Mouse (Mus musculus) brain, adult 2 months (tissue): ENCODE measurements at regions not wholly inside any gene's neighbourhood (a gene's known extent, or its start where the extent isn't known, plus 50 kb on each side); places are given as distances from the start of the nearest gene placed in this dataset.

Source experiments
- DNase-seq: peaks from one replicate; pipeline ENCODE4 v3.0.0; 2011; ENCODE audit warnings: low read depth, low spot score

GRCm38 (mm10) chr14:85480216-85480615 is 1036.9 kb downstream of the Pcdh17 start:
- peak; percentile 3 for DNase-seq

GRCm38 (mm10) chr14:85507419-85508170 is 1064.2 kb downstream of the Pcdh17 start:
- no peak for DNase-seq

GRCm38 (mm10) chr14:85508527-85508926 is 1065.2 kb downstream of the Pcdh17 start:
- no peak for DNase-seq
